Comparison of ENCODE assay signal across 8 mouse cellular contexts in genomic region chr7:98503951-98504647, GRCm38 (mm10). TPM values are rescaled to one million over a fixed set of nuclear protein-coding genes. Genes with fewer than 3 reads are reported as not detected.
DNase-seq lines count a peak whose midpoint lies in the region; ATAC-seq and TF ChIP-seq lines count a peak whose summit lies in the region.

No protein-coding gene starts in this region.

- TF ChIP-seq CTCF in lung, embryonic 14.5 days (IDR thresholded peaks at IDR 0.05; ENCODE audit: low read depth), result no peak

- H3K4me3 ChIP-seq in lung, embryonic 14.5 days (ENCODE audit: low read depth, low read length), result no peak overlapping the region
- no peak overlapping the region for H3K4me3 ChIP-seq in forebrain, embryonic 15.5 days
- H3K4me3 ChIP-seq in midbrain, embryonic 16.5 days (ENCODE audit: low read depth, low read length), result no peak overlapping the region

- peaks cover 22% of the 10 kb centered on the region for H3K4me1 ChIP-seq in lung, embryonic 14.5 days (ENCODE audit: insufficient read depth)
- H3K4me1 ChIP-seq in forebrain, embryonic 15.5 days, result peaks cover 7% of the 10 kb centered on the region; the same call in 1 of the 2 replicates
- peaks cover 7% of the 10 kb centered on the region for H3K4me1 ChIP-seq in midbrain, embryonic 16.5 days (ENCODE audit: control insufficient read depth, insufficient read depth, low read length)

- no peaks in the 10 kb centered on the region for H3K27me3 ChIP-seq in lung, embryonic 14.5 days (ENCODE audit: insufficient read depth, low read length)
- no peaks in the 10 kb centered on the region for H3K27me3 ChIP-seq in forebrain, embryonic 15.5 days
- no peaks in the 10 kb centered on the region for H3K27me3 ChIP-seq in midbrain, embryonic 16.5 days (ENCODE audit: control insufficient read depth, insufficient read depth, low read depth, low read length)

- 0 out of 2 replicates have a peak, but pooled peaks cover 6% of the 10 kb centered on the region for H3K36me3 ChIP-seq in lung, embryonic 14.5 days (ENCODE audit: insufficient read depth)
- H3K36me3 ChIP-seq in forebrain, embryonic 15.5 days, result no peaks in the 10 kb centered on the region
- H3K36me3 ChIP-seq in midbrain, embryonic 16.5 days (ENCODE audit: control insufficient read depth, insufficient read depth, low read length), result no peaks in the 10 kb centered on the region

- H3K4me2 ChIP-seq in lung, embryonic 14.5 days, result no peak overlapping the region
- H3K4me2 ChIP-seq in forebrain, embryonic 15.5 days (replicated peaks), result no peak overlapping the region
- no peak overlapping the region for H3K4me2 ChIP-seq in midbrain, embryonic 16.5 days (ENCODE audit: low read length)

- peak; percentile 91 for ATAC-seq in lung, embryonic 14.5 days (ENCODE audit: insufficient read depth)
- ATAC-seq in forebrain, embryonic 15.5 days (replicated peaks), result peak; percentile 65
- ATAC-seq in midbrain, embryonic 16.5 days, result 0 out of 2 replicates have a peak, but pooled peaks have one; percentile 43

- 49% methylated on average over 6 of the region's 6 CpGs for WGBS in lung, embryonic 14.5 days
- WGBS in forebrain, embryonic 15.5 days, result 70% methylated on average over 6 of the region's 6 CpGs
- WGBS in midbrain, embryonic 16.5 days, result 74% methylated on average over 6 of the region's 6 CpGs

- peak; percentile 90 for DNase-seq in lung, embryonic 14.5 days
- no peak for DNase-seq in lung, adult 18-20 months
- DNase-seq in heart, postnatal 4 days, result peak; percentile 66
- DNase-seq in layer of hippocampus, adult 8-10 months (ENCODE audit: low spot score in 2 of 2), result no peak
- DNase-seq in thymus, postnatal 0 days (ENCODE audit: low spot score), result no peak
- no peak for DNase-seq in cerebellum, adult 8-10 months

- H3K9me3 ChIP-seq in lung, embryonic 14.5 days (ENCODE audit: low read depth, low read length), result no peaks in the 10 kb centered on the region
- H3K9me3 ChIP-seq in forebrain, embryonic 15.5 days, result no peaks in the 10 kb centered on the region
- H3K9me3 ChIP-seq in midbrain, embryonic 16.5 days (replicated peaks; ENCODE audit: control insufficient read depth, low read length, poor library complexity, severe bottlenecking), result no peaks in the 10 kb centered on the region

- H3K27ac ChIP-seq in lung, embryonic 14.5 days (ENCODE audit: low read depth), result peak overlapping the region; percentile 92
- peak overlapping the region; percentile 34; the same call in 1 of the 2 replicates for H3K27ac ChIP-seq in forebrain, embryonic 15.5 days (replicated peaks)
- H3K27ac ChIP-seq in midbrain, embryonic 16.5 days (ENCODE audit: low read length), result no peak overlapping the region

- H3K9ac ChIP-seq in lung, embryonic 14.5 days, result 0 out of 2 replicates have a peak overlapping the region, but pooled peaks have one; percentile 13
- H3K9ac ChIP-seq in forebrain, embryonic 15.5 days (replicated peaks), result no peak overlapping the region
- H3K9ac ChIP-seq in midbrain, embryonic 16.5 days (ENCODE audit: low read depth, low read length), result 0 out of 2 replicates have a peak overlapping the region, but pooled peaks have one; percentile 14

RNA-seq across cellular contexts. Expression of gene Lrrc32, which starts 15.0 kb away (rescaled TPM):
- polyA plus RNA-seq in lung, embryonic 14.5 days (2014; fragmentation: Nextera tagmentation; extraction: Ambion mirVana), result 7.2 and 7.3 TPM in 2 replicates
- 2.3 and 2.4 TPM in 2 replicates for polyA plus RNA-seq in forebrain, embryonic 15.5 days (2015; fragmentation: Nextera tagmentation; extraction: Ambion mirVana)
- total RNA-seq in heart, postnatal 4 days (2021), result 10 to 100 TPM; 17.3 to 18.6 TPM
- polyA plus RNA-seq in midbrain, embryonic 16.5 days (2015; fragmentation: Nextera tagmentation; extraction: Ambion mirVana), result 4.6 and 4.8 TPM in 2 replicates
- total RNA-seq in layer of hippocampus, adult 8-10 months (2022), result 1 to 10 TPM; 2.0 to 2.8 (median 2.4) TPM
- polyA plus RNA-seq in thymus, postnatal 0 days (2015; fragmentation: Nextera tagmentation; extraction: Ambion mirVana), result 3.0 and 3.4 TPM in 2 replicates

Comparison
In these comparisons a context has a peak if more than half of its experiments do, and no peak if none do; other contexts are left out.
1. DNase-seq: peak in lung, embryonic 14.5 days (single experiment) and heart, postnatal 4 days (single experiment); none in lung, adult 18-20 months (0 of 2), layer of hippocampus, adult 8-10 months (0 of 2), thymus, postnatal 0 days (single experiment) and cerebellum, adult 8-10 months (single experiment).
2. Peak in every context shown above with its lines, with median percentiles within 50 percentile points of each other: ATAC-seq.